ENCODE assay signal across 7 mouse cellular contexts in the genomic region with DNA sequence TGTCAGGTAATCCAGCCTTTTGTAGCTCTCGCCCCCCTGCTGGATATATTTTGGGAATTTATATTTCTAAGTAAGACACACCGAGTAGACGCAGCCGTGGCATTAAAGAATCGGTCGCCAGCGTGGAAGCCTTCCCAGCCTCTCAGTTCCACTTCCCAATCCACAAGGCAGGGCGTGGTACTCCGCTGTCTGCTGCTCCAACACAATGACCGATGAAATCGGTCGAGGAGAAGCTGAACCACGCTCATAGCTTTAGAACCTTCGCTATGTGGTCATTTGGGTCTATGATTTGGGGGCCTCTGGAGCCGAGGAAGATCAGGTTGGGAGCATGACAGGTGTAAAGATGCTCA.
A peak's percentile ranks its signal among the peaks of the same experiment; 100 is the strongest.
DNase-seq lines count a peak whose midpoint lies in the region; ATAC-seq and TF ChIP-seq lines count a peak whose summit lies in the region.

No protein-coding gene starts in this region.

- 84% methylated on average over 15 of the region's 15 CpGs for WGBS in heart, postnatal 0 days
- 92% methylated on average over 15 of the region's 15 CpGs for WGBS in midbrain, embryonic 10.5 days
- WGBS in midbrain, embryonic 13.5 days, result 88% methylated on average over 15 of the region's 15 CpGs
- 90% methylated on average over 15 of the region's 15 CpGs for whole genome bisulfite sequencing in embryonic facial prominence, embryonic 10.5 days
- WGBS in kidney, adult 2 months, result 85% methylated on average over 15 of the region's 15 CpGs

- H3K36me3 ChIP-seq in heart, postnatal 0 days (replicated peaks; ENCODE audit: control insufficient read depth, insufficient read depth, low read length), result no peaks in the 10 kb centered on the region
- H3K36me3 ChIP-seq in midbrain, embryonic 10.5 days, result no peaks in the 10 kb centered on the region
- H3K36me3 ChIP-seq in midbrain, embryonic 13.5 days, result no peaks in the 10 kb centered on the region
- H3K36me3 ChIP-seq in ES-E14 (ENCODE audit: control insufficient read depth, insufficient read depth, low read length, poor library complexity, severe bottlenecking), result no peaks in the 10 kb centered on the region
- no peaks in the 10 kb centered on the region for H3K36me3 ChIP-seq in embryonic facial prominence, embryonic 10.5 days (replicated peaks)
- H3K36me3 ChIP-seq in kidney, adult 2 months (ENCODE audit: control insufficient read depth, insufficient read depth, low read length), result no peaks in the 10 kb centered on the region

- in situ Hi-C loops in ES-E14 (cut with MboI; ENCODE audit: low sequenced_read_pairs in 2 of 2, unreplicated experiment in 2 of 2), result no loop called here

- no peak overlapping the region for H3K4me2 ChIP-seq in heart, postnatal 0 days (ENCODE audit: low read depth, low read length)
- H3K4me2 ChIP-seq in midbrain, embryonic 13.5 days (replicated peaks), result no peak overlapping the region

- H3K4me3 ChIP-seq in heart, postnatal 0 days (ENCODE audit: low read depth, low read length), result no peak overlapping the region
- H3K4me3 ChIP-seq in midbrain, embryonic 10.5 days, result no peak overlapping the region
- no peak overlapping the region for H3K4me3 ChIP-seq in midbrain, embryonic 13.5 days (replicated peaks)
- peak overlapping the region in 1 of 2 experiments; percentile 5; a peak in 2 of 4 replicates for H3K4me3 ChIP-seq in ES-E14 (ENCODE audit: insufficient read depth in 1 of 2, low read depth in 1 of 2, low read length in 2 of 2, poor library complexity in 1 of 2, severe bottlenecking in 1 of 2)
- no peak overlapping the region for H3K4me3 ChIP-seq in embryonic facial prominence, embryonic 10.5 days
- H3K4me3 ChIP-seq in kidney, adult 2 months (ENCODE audit: insufficient read depth, low read depth, low read length), result no peak overlapping the region

- 0 out of 2 replicates have a peak overlapping the region, but pooled peaks have one; percentile 15 for H3K27ac ChIP-seq in heart, postnatal 0 days (ENCODE audit: low read depth)
- peak overlapping the region; percentile 50 for H3K27ac ChIP-seq in midbrain, embryonic 10.5 days (replicated peaks)
- H3K27ac ChIP-seq in midbrain, embryonic 13.5 days, result no peak overlapping the region
- no peak overlapping the region for H3K27ac ChIP-seq in ES-E14 (ENCODE audit: insufficient read depth, low read depth, low read length, poor library complexity, severe bottlenecking)
- peak overlapping the region; percentile 48 for H3K27ac ChIP-seq in embryonic facial prominence, embryonic 10.5 days (replicated peaks)
- H3K27ac ChIP-seq in kidney, adult 2 months (ENCODE audit: insufficient read depth, low read depth, low read length), result no peak overlapping the region

- no peaks in the 10 kb centered on the region for H3K9me3 ChIP-seq in heart, postnatal 0 days (replicated peaks; ENCODE audit: control insufficient read depth, low read length)
- no peaks in the 10 kb centered on the region for H3K9me3 ChIP-seq in midbrain, embryonic 10.5 days (replicated peaks)
- no peaks in the 10 kb centered on the region for H3K9me3 ChIP-seq in midbrain, embryonic 13.5 days
- no peaks in the 10 kb centered on the region for H3K9me3 ChIP-seq in ES-E14 (ENCODE audit: control insufficient read depth, insufficient read depth, low read depth, low read length)
- H3K9me3 ChIP-seq in embryonic facial prominence, embryonic 10.5 days, result no peaks in the 10 kb centered on the region

- no peak for TF ChIP-seq CTCF in heart, postnatal 0 days (IDR thresholded peaks at IDR 0.05; ENCODE audit: low read depth)
- no peak for TF ChIP-seq CTCF in kidney, adult 2 months (conservative IDR thresholded peaks at IDR 0.05; ENCODE audit: insufficient read depth, insufficient read length, low read depth, low read length)

- no peak for ATAC-seq in heart, postnatal 0 days (ENCODE audit: insufficient read depth, low read depth)
- ATAC-seq in midbrain, embryonic 13.5 days, result no peak

- no peaks in the 10 kb centered on the region for H3K4me1 ChIP-seq in heart, postnatal 0 days (ENCODE audit: control insufficient read depth, insufficient read depth)
- peaks cover 8% of the 10 kb centered on the region for H3K4me1 ChIP-seq in midbrain, embryonic 10.5 days
- H3K4me1 ChIP-seq in midbrain, embryonic 13.5 days (replicated peaks), result 0 out of 2 replicates have a peak, but pooled peaks cover 3% of the 10 kb centered on the region
- H3K4me1 ChIP-seq in ES-E14 (ENCODE audit: control insufficient read depth in 2 of 2, insufficient read depth in 2 of 2, low read length in 2 of 2, poor library complexity in 1 of 2), result peaks cover 0 to 3% of the 10 kb centered on the region in 2 experiments; a peak in 1 of 4 replicates
- peaks cover 6% of the 10 kb centered on the region for H3K4me1 ChIP-seq in embryonic facial prominence, embryonic 10.5 days
- no peaks in the 10 kb centered on the region for H3K4me1 ChIP-seq in kidney, adult 2 months (ENCODE audit: control insufficient read depth, insufficient read depth, low read length)

- no peak for DNase-seq in heart, postnatal 0 days (ENCODE audit: low spot score)
- DNase-seq in heart, postnatal 10 days, result no peak
- DNase-seq in midbrain, embryonic 10.5 days (ENCODE audit: low spot score), result no peak
- peak; percentile 12 for DNase-seq in ES-E14 (ENCODE audit: low read depth, low spot score)
- DNase-seq in embryonic facial prominence, embryonic 10.5 days (ENCODE audit: low spot score), result no peak
- no peak for DNase-seq in kidney, adult 2 months

- intact Hi-C loops in heart, postnatal 10 days (cut with DNase I), result no loop called here

- no peak overlapping the region for H3K9ac ChIP-seq in heart, postnatal 0 days (replicated peaks; ENCODE audit: low read depth, low read length)
- H3K9ac ChIP-seq in midbrain, embryonic 13.5 days (replicated peaks), result no peak overlapping the region
- no peak overlapping the region for H3K9ac ChIP-seq in ES-E14 (ENCODE audit: insufficient read depth, low read depth, low read length, poor library complexity, severe bottlenecking)

- TF ChIP-seq EP300 in heart, postnatal 0 days (IDR thresholded peaks at IDR 0.05; ENCODE audit: low read depth), result no peak

- TF ChIP-seq POLR2A in kidney, adult 2 months (IDR thresholded peaks at IDR 0.05; ENCODE audit: low read depth, low read length), result no peak

- H3K27me3 ChIP-seq in heart, postnatal 0 days (ENCODE audit: control insufficient read depth, insufficient read depth, low read length), result no peaks in the 10 kb centered on the region
- no peaks in the 10 kb centered on the region for H3K27me3 ChIP-seq in midbrain, embryonic 10.5 days (ENCODE audit: low read depth, poor library complexity, severe bottlenecking)
- H3K27me3 ChIP-seq in midbrain, embryonic 13.5 days, result no peaks in the 10 kb centered on the region
- H3K27me3 ChIP-seq in embryonic facial prominence, embryonic 10.5 days (replicated peaks; ENCODE audit: low read depth, poor library complexity, severe bottlenecking), result no peaks in the 10 kb centered on the region
- H3K27me3 ChIP-seq in kidney, adult 2 months (replicated peaks; ENCODE audit: control insufficient read depth, insufficient read depth, low read length), result no peaks in the 10 kb centered on the region

TF ChIP-seq in ES-E14, 5 proteins besides CTCF, POLR2A, EP300 and RAD21:
- no peak for TF ChIP-seq MAFK (IDR thresholded peaks at IDR 0.05; ENCODE audit: insufficient read depth, low read depth, low read length)
TF ChIP-seq in ES-E14: peak in this region for 0.

Comparison
In these comparisons a context has a peak if more than half of its experiments do, and no peak if none do; other contexts are left out.
1. H3K27ac ChIP-seq: peak in heart, postnatal 0 days (single experiment), midbrain, embryonic 10.5 days (single experiment) and embryonic facial prominence, embryonic 10.5 days (single experiment); none in midbrain, embryonic 13.5 days (single experiment), ES-E14 (single experiment) and kidney, adult 2 months (single experiment).